Mouse (Mus musculus) cortical plate, adult 2 months (tissue): ENCODE measurements around the gene Clca4b.

Experiments
- CTCF ChIP-seq: fragments of 200-500 bp; IDR thresholded peaks from 2 replicates; pipeline ENCODE4 v1.5.1; 2011; ENCODE audit warnings: mild to moderate bottlenecking, control low read depth, low read length; ENCODE audit not compliant: insufficient read depth; ENCODE audit errors: extremely low read depth
- POLR2A ChIP-seq: fragments of 200-500 bp; IDR thresholded peaks from 2 replicates; pipeline ENCODE4 v1.6.1; 2011; ENCODE audit warnings: mild to moderate bottlenecking, low read length, control low read depth; ENCODE audit not compliant: insufficient read depth; ENCODE audit errors: extremely low read depth

DNA sequence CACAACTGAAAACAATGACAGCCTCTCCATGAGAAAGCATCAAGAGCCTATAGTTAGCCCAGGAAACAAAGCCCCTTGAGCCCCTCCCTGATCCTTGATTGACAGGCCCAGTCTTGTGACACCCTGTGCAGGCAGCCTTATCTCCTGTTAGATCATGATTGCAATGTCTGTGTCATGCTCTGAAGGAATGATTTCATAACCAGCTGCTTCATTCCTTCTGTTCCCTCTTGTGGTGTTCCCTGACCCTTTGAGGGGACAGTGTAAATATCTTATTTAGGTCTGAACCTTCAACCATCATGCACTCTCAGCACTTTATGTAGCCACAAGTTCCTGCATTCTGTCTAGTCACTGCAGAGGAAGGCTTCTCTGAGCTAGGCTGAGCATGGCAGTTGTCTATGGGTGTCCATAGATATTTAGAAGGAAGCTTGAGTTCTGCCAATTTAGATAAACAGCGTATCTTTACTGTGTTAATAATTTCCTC is 722 bp upstream of the Clca4b start:
- TF ChIP-seq CTCF: no peak
- TF ChIP-seq POLR2A: no peak
